ENCODE assay signal across 22 mouse cellular contexts in the genomic region with DNA sequence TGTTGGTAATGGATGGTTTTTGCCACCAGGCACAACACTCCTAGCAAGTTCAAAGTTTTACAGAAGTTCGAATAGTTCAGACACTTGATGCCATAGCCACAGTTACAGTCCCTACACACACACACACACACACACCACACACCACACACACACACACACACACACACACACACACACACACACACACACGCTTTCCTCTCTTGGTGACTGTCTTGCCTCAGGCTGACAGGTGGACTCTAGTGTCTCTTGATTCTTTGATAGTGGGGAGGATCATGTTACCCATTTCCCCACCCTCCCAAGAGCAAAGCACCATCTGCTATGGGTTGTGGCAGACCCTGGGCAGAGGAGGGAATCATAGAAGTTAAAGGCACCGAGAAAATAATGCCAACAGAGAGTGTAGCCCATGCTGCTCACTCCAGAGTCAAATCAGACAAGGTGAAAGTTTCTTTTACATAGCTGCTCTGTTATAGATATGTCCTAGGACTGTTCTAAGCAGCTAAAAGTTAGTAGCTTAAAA.
"Had no signal": no experiment of that assay in that cellular context is flagged by ENCODE, and none has a peak within 500 bp of the region (broad histone marks: within the 10 kb centered on the region; RNA-seq: fewer than 3 reads in every experiment).

No protein-coding gene starts in this region.

- DNase-seq: liver, postnatal 0 days; lung, adult 2 months; lung, postnatal 14 days; lung, postnatal 36 days; retina, postnatal 1 day; right cerebral cortex, adult 18-20 months; right cerebral cortex, postnatal 25 days; thymus, adult 2 months; thymus, postnatal 25 days; thymus, postnatal 4 days had no signal

- H3K4me3 ChIP-seq: liver, embryonic 15.5 days; lung, embryonic 15.5 days; megakaryocyte, embryonic 14.5 days; midbrain, embryonic 13.5 days; midbrain, embryonic 15.5 days; neural tube, embryonic 13.5 days; neural tube, embryonic 15.5 days; stomach, embryonic 15.5 days had no signal

- H3K27ac ChIP-seq: liver, embryonic 15.5 days; lung, embryonic 15.5 days; macrophage; midbrain, embryonic 13.5 days; midbrain, embryonic 15.5 days; neural tube, embryonic 13.5 days; neural tube, embryonic 15.5 days; stomach, embryonic 15.5 days; stomach, postnatal 0 days had no signal

- H3K9ac ChIP-seq: liver, embryonic 15.5 days; liver, postnatal 0 days; lung, embryonic 15.5 days; midbrain, embryonic 13.5 days; midbrain, embryonic 15.5 days; neural tube, embryonic 13.5 days; neural tube, embryonic 15.5 days; stomach, embryonic 15.5 days had no signal

- H3K36me3 ChIP-seq: liver, embryonic 15.5 days; lung, embryonic 15.5 days; midbrain, embryonic 13.5 days; midbrain, embryonic 15.5 days; neural tube, embryonic 13.5 days; neural tube, embryonic 15.5 days; stomach, embryonic 15.5 days had no signal

- H3K9me3 ChIP-seq: liver, embryonic 15.5 days; lung, embryonic 15.5 days; midbrain, embryonic 13.5 days; midbrain, embryonic 15.5 days; neural tube, embryonic 15.5 days; stomach, embryonic 15.5 days had no signal

- H3K27me3 ChIP-seq: liver, embryonic 15.5 days; lung, embryonic 15.5 days; megakaryocyte, embryonic 14.5 days; midbrain, embryonic 13.5 days; midbrain, embryonic 15.5 days; neural tube, embryonic 13.5 days; neural tube, embryonic 15.5 days; stomach, embryonic 15.5 days had no signal

- ATAC-seq: liver, postnatal 0 days; lung, postnatal 0 days; midbrain, embryonic 13.5 days; midbrain, embryonic 15.5 days had no signal

- H3K4me1 ChIP-seq: liver, embryonic 15.5 days; lung, embryonic 15.5 days; midbrain, embryonic 13.5 days; midbrain, embryonic 15.5 days; neural tube, embryonic 13.5 days; neural tube, embryonic 15.5 days; stomach, embryonic 15.5 days had no signal

- H3K4me2 ChIP-seq: liver, embryonic 15.5 days; lung, embryonic 15.5 days; midbrain, embryonic 11.5 days; midbrain, embryonic 13.5 days; midbrain, embryonic 15.5 days; neural tube, embryonic 13.5 days; neural tube, embryonic 15.5 days; stomach, embryonic 15.5 days had no signal
